Mouse (Mus musculus) liver, embryonic 14.5 days (tissue): ENCODE measurements around the gene E2f8. TPM values are rescaled to one million over a fixed set of nuclear protein-coding genes. Genes with fewer than 3 reads are reported as not detected.

Source experiments
- ATAC-seq: fragments of 200-750 bp; cut with Nextera tagmentation; 2 replicates; pipeline ENCODE4 v1.8.0; 2017; ENCODE audit warnings: moderate number of reproducible peaks, mild to moderate bottlenecking, moderate library complexity; ENCODE audit not compliant: insufficient read depth
- DNase-seq, 3 experiments: peaks; one replicate each; pipeline ENCODE4 v3.0.0-alpha.2; 2012 to 2013; ENCODE audit warnings: low read depth in 3 of 3, low spot score in 3 of 3
- H3K27ac ChIP-seq: fragments of 300-500 bp; sonication (generic); 2 replicates; pipeline ENCODE4 v1.5.1; 2014; ENCODE audit warnings: moderate library complexity, mild to moderate bottlenecking, control low read depth, inconsistent platforms
- H3K27me3 ChIP-seq: fragments of 300-500 bp; sonication (generic); 2 replicates; pipeline ENCODE4 v1.6.1; 2014; ENCODE audit warnings: mild to moderate bottlenecking, low read length, moderate library complexity; ENCODE audit not compliant: control insufficient read depth, insufficient read depth
- H3K36me3 ChIP-seq: fragments of 300-500 bp; sonication (generic); replicated peaks from 2 replicates; pipeline ENCODE4 v1.6.1; 2014; ENCODE audit warnings: low read depth; ENCODE audit not compliant: control insufficient read depth, insufficient read depth
- H3K4me1 ChIP-seq, 2 experiments: fragments of 200-500 bp in 1 of 2; fragments of 300-500 bp in 1 of 2; sonication (generic) in 1 of 2; replicated peaks; 2 replicates each; pipeline ENCODE4 v1.6.1; 2012 to 2014; ENCODE audit warnings: antibody characterized with exemption in 1 of 2, inconsistent platforms in 1 of 2, low read length in 1 of 2; ENCODE audit not compliant: control insufficient read depth in 2 of 2, insufficient read depth in 2 of 2
- H3K4me2 ChIP-seq: fragments of 300-500 bp; sonication (generic); 2 replicates; pipeline ENCODE4 v1.6.1; 2014; ENCODE audit warnings: low read depth, mild to moderate bottlenecking, control low read depth, moderate library complexity
- H3K4me3 ChIP-seq, 2 experiments: fragments of 200-500 bp in 1 of 2; fragments of 300-500 bp in 1 of 2; sonication (generic) in 1 of 2; 2 replicates each; pipeline ENCODE4 v1.5.1; 2012 to 2014; ENCODE audit warnings: low read depth in 2 of 2, low read length in 2 of 2, mild to moderate bottlenecking in 2 of 2, control low read depth in 1 of 2, inconsistent platforms in 1 of 2, moderate library complexity in 1 of 2; ENCODE audit not compliant: insufficient read depth in 1 of 2
- H3K9ac ChIP-seq: fragments of 300-500 bp; sonication (generic); replicated peaks from 2 replicates; pipeline ENCODE4 v1.6.1; 2014; ENCODE audit warnings: mild to moderate bottlenecking, control low read depth, moderate library complexity
- H3K9me3 ChIP-seq: fragments of 300-500 bp; sonication (generic); 2 replicates; pipeline ENCODE4 v1.6.1; 2016; ENCODE audit warnings: low read length, mixed read lengths; ENCODE audit not compliant: control insufficient read depth
- CTCF ChIP-seq: IDR thresholded peaks from 2 replicates; pipeline ENCODE4 v1.5.1; 2016; ENCODE audit warnings: antibody characterized with exemption, low read depth, control low read depth
- EP300 ChIP-seq: IDR thresholded peaks from 2 replicates; pipeline ENCODE4 v1.6.1; 2016; ENCODE audit warnings: antibody characterized with exemption, low read depth
- WGBS: fragments of 180-500 bp; shearing (Covaris S2); extraction: QIAGEN DNeasy Blood & Tissue Kit; methylation state at CpG from one replicate; pipeline ENCODE4 v1.1.7; 2014; ENCODE audit not compliant: insufficient replicate concordance; 5-methylcytosine and 5-hydroxymethylcytosine counted together
- polyA plus RNA-seq, 2 experiments: library from polyadenylated mRNA; depleted of rRNA in 1 of 2; stranded (reverse) in 1 of 2; unstranded in 1 of 2; fragments of >200 nt; fragmentation: Nextera tagmentation in 1 of 2; extraction: Ambion mirVana in 1 of 2; gene quantifications; 2 replicates each; pipeline versions ENCODE4 v1.2.1 to v1.2.3; 2012 to 2014

E2f8 gene
- polyA plus RNA-seq (2012; rRNA removed), result 23.6 and 25.9 TPM in 2 replicates
- polyA plus RNA-seq (2014; fragmentation: Nextera tagmentation; extraction: Ambion mirVana), result 28.2 and 32.0 TPM in 2 replicates

GRCm38 (mm10) chr7:48881486-48881885 lies at the start of gene E2f8:
E2f8 (minus strand) TSS chr7:48881596.
- H3K36me3 ChIP-seq, result peaks cover 31% of the 10 kb centered on the region
- WGBS, result under 1% methylated on average over 37 of the region's 41 CpGs
- ATAC-seq (peak; percentile 77), DNase-seq (peak; percentile 70 to 73 (median 72))
- H3K9me3 ChIP-seq, result no peaks in the 10 kb centered on the region
- peaks cover 12 to 13% of the 10 kb centered on the region in 2 experiments for H3K4me1 ChIP-seq
- H3K27ac ChIP-seq, result peak within 1 kb of the TSS; percentile 70
- H3K4me2 ChIP-seq, result peak within 1 kb of the TSS; percentile 96
- peak within 1 kb of the TSS; percentile 83 to 99 for H3K4me3 ChIP-seq
- H3K27me3 ChIP-seq, result peaks cover 10% of the 10 kb centered on the region
- TF ChIP-seq EP300 (no peak), CTCF (no peak)
- peak within 1 kb of the TSS; percentile 98 for H3K9ac ChIP-seq

- Histone ChIP-seq H3K4me1 (0 out of 4 replicates have a peak, but pooled peaks cover 0 to under 1% of the 10 kb centered on the region in 2 experiments), H3K27ac (no peak overlapping the region), H3K4me3 (no peak overlapping the region), H3K27me3 (no peaks in the 10 kb centered on the region), H3K36me3 (no peaks in the 10 kb centered on the region), H3K9me3 (no peaks in the 10 kb centered on the region), H3K4me2 (no peak overlapping the region), H3K9ac (no peak overlapping the region)
- DNase-seq (no peak), ATAC-seq (no peak)
- 49% methylated on average over 5 of the region's 5 CpGs for WGBS
- TF ChIP-seq EP300 (no peak), CTCF (no peak)
Measured at GRCm38 (mm10) chr7:48930399-48930798, 49.0 kb upstream of the E2f8 start.

- 2% methylated on average over 3 of the region's 3 CpGs for whole genome bisulfite sequencing
- no peak for DNase-seq
- ATAC-seq, result no peak
Measured at GRCm38 (mm10) chr7:48928364-48928763, 47.0 kb upstream of the E2f8 start.

GRCm38 (mm10) chr7:48925214-48925613 lies 43.8 kb upstream of the E2f8 start:
- H3K4me2 ChIP-seq, result no peak overlapping the region
- peak; percentile 50; the same call in 1 of the 2 replicates for ATAC-seq
- H3K9me3 ChIP-seq, result no peaks in the 10 kb centered on the region
- WGBS, result 37% methylated on average over 3 of the region's 3 CpGs
- TF ChIP-seq EP300, result no peak
- no peak for TF ChIP-seq CTCF
- no peaks in the 10 kb centered on the region for H3K27me3 ChIP-seq
- no peak overlapping the region for H3K4me3 ChIP-seq
- no peak overlapping the region for H3K9ac ChIP-seq
- no peak overlapping the region for H3K27ac ChIP-seq
- H3K36me3 ChIP-seq, result no peaks in the 10 kb centered on the region
- peaks cover 3 to 10% of the 10 kb centered on the region in 2 experiments; a peak in 2 of 4 replicates for H3K4me1 ChIP-seq
- no peak for DNase-seq

More at GRCm38 (mm10) chr7:48928364-48928763, 47.0 kb upstream of the E2f8 start:
- H3K36me3 ChIP-seq, result no peaks in the 10 kb centered on the region
- TF ChIP-seq CTCF, result peak; percentile 91
- no peak for TF ChIP-seq EP300
- no peaks in the 10 kb centered on the region for H3K27me3 ChIP-seq
- H3K27ac ChIP-seq, result no peak overlapping the region
- H3K4me2 ChIP-seq, result no peak overlapping the region
- H3K9ac ChIP-seq, result no peak overlapping the region
- no peak overlapping the region for H3K4me3 ChIP-seq
- H3K4me1 ChIP-seq, result peaks cover 3 to 10% of the 10 kb centered on the region in 2 experiments; a peak in 2 of 4 replicates
- H3K9me3 ChIP-seq, result no peaks in the 10 kb centered on the region

GRCm38 (mm10) chr7:48923620-48924019 lies 42.2 kb upstream of the E2f8 start:
- Histone ChIP-seq H3K9me3 (no peaks in the 10 kb centered on the region), H3K4me1 (peaks cover 3 to 10% of the 10 kb centered on the region in 2 experiments; a peak in 2 of 4 replicates), H3K36me3 (no peaks in the 10 kb centered on the region), H3K4me3 (no peak overlapping the region), H3K27me3 (no peaks in the 10 kb centered on the region), H3K4me2 (no peak overlapping the region), H3K27ac (no peak overlapping the region), H3K9ac (no peak overlapping the region)
- no peak for ATAC-seq
- WGBS, result 20% methylated on average over 10 of the region's 10 CpGs
- TF ChIP-seq CTCF (no peak), EP300 (no peak)
- DNase-seq, result no peak
